Mouse (Mus musculus) heart, adult 11 months (tissue): ENCODE data around the gene Fam186a.
"Not testable (repeated sequence)": the region's sequence is repeated elsewhere in the genome, so short reads cannot be mapped to it uniquely, and the experiment has no call there.

Experiments used
- DNase-seq: peaks from one replicate; pipeline ENCODE4 v3.0.0; 2022

The Fam186a gene

GRCm38 (mm10) chr15:99931231-99931630 is 35.6 kb downstream of the Fam186a start:
- no peak for DNase-seq

DNA sequence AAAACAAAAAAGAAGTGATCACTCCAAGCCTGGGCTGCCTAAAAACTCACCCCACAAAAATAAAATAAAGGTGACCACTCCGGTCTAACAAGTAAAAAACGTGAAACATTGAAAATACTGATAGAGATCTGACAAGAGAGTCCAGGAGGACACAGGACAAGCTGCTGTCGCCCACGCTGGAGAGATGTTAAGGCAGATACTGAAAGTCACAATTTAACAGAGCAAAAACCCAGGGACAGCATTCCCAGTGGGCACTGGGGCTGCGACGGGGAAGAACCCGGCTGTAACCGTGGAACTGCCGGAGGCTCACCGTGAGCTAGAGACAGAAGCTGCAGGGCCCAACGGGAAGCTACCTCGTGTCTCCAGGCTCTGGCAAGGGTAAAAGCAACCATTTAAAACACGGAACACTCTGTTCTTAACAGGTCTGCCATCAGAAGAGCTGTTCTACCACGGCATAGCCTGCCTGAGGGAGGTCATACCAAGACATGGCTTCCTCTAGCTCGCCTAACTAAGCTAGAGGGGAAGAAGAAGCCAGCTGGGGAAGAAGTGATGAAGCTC is 47.2 kb downstream of the Fam186a start:
- no peak for DNase-seq

DNA sequence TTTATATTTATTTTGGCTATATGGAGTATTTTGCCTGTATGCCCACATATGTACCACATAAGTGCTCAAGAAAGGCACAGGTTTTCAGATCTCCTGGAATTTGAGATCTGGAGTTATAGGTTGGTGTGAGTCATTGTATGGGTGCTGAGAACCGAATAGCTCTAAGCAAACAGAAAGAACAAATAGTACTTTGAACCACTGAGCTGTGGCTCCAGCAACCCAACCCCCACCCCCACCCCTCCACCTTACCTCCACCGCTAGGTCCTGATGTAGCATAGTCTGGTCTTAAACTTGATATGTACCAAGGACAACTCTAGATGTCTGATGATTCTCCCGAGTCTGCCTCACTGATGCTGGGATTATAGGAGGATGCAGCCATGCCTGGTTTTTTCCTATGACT is 49.6 kb downstream of the Fam186a start:
- DNase-seq: no peak

DNA sequence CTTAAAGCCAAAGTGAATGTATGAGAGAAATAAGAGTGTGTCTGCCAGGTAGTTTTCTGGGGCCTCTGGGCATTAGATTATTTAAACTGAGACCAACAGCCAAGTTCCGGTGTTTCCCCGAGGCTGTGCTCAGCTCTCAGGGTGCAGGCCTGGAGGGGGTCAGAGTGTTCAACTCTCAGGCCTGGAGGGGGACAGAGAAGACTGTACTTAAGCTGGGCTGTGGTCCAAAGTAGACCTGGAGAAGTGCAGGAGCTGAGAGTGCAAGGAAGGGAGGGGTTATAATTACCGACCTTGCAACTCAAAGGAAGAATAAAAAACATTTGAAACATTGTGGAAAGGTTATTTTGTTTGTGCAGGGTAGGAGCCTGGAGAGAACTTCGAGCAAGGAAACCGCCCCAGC is 52.2 kb downstream of the Fam186a start:
- DNase-seq: no peak

DNA sequence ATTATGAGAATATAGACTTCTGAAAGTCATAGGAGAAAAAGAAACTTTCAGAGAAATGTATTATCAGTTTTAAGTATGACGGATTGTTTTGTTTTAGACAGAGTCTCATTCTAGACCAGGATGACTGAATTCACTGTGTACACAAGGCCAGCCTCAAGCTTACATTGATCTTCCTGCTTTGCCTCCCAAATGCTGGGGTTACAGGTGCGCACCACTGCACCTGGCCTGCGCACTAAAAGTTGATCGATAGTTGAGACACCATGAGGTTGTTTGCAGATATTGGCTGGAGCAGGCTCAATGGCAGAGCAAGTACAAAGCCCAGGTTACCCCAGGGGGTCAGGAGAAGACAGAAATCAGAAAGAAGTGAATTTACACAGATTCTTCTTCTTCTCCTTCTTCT is 55.1 kb downstream of the Fam186a start:
- DNase-seq: no peak

DNA sequence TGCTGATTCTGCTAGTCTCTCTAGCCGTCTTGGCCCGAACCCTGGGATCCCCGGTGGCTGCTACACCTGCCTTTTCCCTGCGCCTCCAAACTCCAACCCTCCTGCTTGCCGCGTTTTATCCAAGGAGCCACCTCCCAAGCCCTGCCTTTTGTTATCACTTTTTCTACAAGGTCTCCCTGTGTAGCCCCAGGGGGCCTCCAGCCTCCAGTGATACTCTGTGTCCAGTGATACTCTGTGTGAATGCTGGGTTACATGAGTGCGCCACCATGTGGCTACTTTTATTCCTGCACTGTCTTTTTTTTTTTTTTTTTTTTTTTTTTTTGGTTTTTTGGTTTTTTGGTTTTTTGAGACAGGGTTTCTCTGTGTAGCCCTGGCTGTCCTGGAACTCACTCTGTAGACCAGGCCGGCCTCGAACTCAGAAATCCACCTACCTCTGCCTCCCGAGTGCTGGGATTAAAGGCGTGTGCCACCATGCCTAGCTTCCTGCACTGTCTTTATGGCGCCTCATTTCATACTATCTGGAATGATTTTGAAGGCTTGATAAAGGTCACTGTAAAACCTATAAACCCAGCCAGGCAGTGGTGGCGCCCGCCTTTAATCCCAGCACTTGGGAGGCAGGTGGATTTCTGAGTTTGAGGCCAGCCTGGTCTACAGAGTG is 57.4 kb downstream of the Fam186a start:
- DNase-seq: peak; percentile 87

DNA sequence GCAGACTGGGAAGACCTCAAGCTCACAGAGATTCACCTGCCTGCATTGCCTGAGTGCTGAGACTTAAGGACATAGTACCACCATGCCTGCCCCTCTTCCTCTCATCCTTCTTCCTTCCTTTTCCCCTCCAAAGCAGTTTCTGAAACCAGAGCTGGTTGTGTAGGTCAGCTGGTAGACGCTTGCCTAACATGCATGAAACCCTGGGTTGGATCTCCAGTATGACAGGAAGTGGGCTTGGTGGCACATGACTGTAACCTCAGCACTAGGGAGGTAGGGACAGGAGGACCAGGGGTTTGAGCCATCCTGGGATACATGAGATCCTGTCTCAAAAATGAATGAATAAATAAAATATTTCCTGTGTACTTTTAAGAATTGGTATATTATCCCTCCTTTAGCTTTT is 59.3 kb downstream of the Fam186a start:
- DNase-seq: no peak

GRCm38 (mm10) chr15:99907041-99907440 is 59.8 kb downstream of the Fam186a start:
- no peak for DNase-seq

GRCm38 (mm10) chr15:99904841-99905240 is 62.0 kb downstream of the Fam186a start:
- DNase-seq: peak; percentile 90

GRCm38 (mm10) chr15:99904333-99904732 is 62.5 kb downstream of the Fam186a start:
- DNase-seq: peak; percentile 97

DNA sequence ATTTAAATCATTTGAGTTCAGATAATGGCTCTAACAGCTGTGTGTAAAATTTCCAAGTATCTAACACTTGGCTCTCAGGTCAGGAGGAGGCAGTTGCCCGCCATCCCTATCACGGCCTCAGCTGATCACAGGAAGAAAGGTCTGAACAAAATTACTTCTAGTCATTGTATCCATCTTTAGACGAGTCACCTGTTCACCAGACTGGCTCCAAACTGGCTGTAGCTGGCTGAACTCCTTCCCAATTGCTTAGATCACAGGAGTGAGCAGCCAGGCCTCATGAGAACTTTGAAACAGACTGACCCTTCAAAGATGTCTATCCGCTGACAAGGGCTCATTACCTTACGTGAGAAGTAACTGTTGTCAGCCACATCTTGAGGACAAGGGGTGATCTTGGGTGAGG is 63.6 kb downstream of the Fam186a start:
- no peak for DNase-seq

GRCm38 (mm10) chr15:99902786-99903185 is 64.1 kb downstream of the Fam186a start:
- DNase-seq: no peak

DNA sequence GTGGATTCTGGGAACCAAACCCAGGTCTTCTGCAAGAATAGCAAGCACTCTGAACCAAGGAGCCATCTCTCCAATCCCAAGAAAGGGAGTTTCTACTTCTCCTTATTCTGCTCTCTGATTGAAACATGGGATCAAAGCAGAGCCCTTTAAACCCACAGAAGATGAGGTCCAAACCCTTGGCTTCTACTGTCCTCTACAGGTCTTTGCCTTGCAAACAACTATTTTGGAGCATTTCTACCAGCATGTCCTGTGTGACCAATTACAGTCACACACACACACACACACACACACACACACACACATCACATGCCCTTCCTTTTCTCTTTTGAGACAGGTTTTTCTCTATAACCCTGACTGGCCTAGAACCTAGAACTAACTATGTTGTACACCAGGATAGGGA is 70.2 kb downstream of the Fam186a start:
- DNase-seq: no peak

DNA sequence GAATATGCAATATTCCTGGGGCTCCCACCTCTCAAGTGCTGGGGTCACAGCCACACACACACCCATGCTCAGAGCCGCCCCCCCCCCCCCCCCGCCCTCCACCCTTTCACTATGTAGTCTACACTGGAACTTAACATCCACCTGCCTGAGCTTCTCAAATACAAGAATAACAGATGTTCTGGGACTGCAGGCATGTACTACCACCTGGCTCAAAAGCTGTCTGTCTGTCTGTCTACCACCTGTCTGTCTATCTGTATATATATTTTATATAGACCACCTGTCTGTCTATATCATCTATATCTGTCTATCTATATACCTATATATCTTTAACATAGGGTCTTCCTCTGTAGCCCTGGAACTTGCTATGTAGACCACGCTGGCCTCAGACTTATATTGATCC is 75.5 kb downstream of the Fam186a start:
- no peak for DNase-seq

- DNase-seq: no peak
These were observed 76.2 kb downstream of the Fam186a start for GRCm38 (mm10) chr15:99890412-99891236.

DNA sequence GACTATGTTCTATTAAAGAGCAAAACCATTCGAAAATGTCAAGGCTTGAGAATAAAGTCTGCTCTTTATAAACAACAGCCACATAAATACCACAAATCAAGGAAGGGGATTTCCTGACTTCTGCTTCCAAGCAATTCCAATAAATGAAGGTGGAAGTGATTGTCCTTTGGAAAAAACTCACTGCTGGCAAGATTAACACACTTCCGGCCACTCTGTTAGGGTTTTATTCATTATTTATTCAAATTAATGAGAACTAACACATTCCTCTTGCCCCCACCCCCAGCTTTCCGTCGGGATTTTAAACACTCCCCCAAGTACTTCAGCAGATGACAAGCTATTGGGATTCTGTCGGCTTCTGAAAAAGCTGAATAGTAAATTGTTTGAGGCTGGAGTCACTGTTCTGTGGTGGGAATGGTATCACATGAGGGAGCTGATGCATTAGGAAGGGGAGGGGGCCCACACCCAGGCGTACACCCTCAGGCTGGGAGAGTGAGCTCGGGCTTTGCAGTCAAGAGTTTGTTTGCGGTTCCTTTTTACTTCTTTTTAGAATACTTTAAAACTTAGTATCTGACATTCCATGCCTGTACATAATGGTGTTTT is 77.5 kb downstream of the Fam186a start:
- no peak for DNase-seq

GRCm38 (mm10) chr15:99887130-99887529 is 79.7 kb downstream of the Fam186a start:
- DNase-seq: not testable (repeated sequence)

- DNase-seq: peak; percentile 92
These were observed 82.8 kb downstream of the Fam186a start for GRCm38 (mm10) chr15:99884038-99884437.

DNA sequence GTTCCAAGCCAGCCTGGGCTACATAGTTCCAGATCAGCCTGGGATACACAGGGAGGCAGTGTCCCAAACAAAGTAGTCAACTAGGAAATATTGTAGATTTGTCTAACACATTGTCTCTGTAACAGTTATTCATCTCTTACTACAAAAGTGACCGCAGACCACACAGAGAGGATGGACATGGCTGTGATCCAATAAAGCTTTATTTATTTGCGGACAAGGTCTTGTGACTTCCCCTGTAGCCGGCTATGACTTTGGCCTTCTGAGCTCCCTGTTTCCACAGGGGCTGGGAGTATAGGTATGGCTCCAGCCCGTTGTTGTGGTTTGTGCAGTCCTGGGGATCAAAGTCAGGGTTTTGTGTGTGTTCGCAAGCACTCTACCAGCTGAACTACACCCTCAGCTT is 88.3 kb downstream of the Fam186a start:
- no peak for DNase-seq

- DNase-seq: peak; percentile 99
These were observed 91.5 kb downstream of the Fam186a start, which contains the start of gene Lima1 for GRCm38 (mm10) chr15:99875334-99875869. TSS of gene Lima1 (minus strand) at chr15:99875456.

DNA sequence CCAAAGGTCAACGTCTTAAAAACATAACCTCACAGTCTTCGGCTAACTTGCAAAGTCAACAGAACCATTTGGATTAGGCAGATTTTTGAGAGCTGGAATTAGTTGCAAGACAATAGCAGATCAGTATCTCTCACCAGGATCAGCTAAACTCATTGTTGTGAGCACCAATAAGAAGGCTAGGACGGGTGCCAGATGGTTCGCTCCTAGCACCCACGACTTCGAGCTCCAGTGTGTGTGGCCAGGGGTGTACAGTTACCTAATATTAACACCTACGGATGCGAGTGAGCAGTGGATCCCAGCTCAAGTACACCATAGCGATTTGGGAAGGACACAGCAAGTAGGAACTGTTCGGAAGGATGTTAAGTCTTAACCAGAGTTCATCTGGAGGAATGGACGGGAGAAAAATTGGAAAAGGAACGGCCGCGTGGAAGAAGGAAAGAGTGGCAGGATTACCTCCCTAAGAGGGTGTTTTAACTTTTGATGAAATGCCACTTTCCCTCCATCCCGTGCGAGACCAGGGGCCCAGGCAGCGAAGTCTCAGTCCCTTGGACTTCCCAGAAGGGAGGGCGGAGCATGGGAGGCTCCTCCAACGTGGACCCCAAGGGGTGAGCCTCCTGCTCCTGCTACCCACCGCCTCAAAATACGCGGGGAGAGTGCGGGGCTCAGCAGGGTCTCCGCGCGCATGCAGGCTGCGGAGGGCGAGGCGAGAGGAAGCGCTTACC is 92.1 kb downstream of the Fam186a start:
- DNase-seq: peak; percentile 96

DNA sequence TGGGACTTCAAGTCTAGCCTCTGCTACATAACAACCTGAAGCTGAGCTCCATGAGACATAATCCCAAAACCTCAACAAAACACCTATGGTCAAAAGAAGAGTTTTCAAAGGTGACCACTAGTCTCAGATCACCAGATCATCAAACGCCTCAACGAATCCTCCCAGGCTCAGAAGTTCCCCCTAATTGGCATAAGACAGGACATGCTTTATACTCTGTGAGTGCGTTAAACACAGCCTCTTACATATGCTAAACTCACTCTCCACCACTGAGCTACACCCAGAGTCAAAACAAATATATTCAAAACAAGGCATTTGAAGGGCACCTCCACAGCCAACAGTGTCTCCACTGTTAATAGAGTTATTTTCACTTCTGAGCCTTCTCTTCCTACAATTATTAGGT is 94.3 kb downstream of the Fam186a start:
- DNase-seq: no peak
